Mouse (Mus musculus): ENCODE data around the gene Gm5965.
"Not testable (repeated sequence)": the region's sequence is repeated elsewhere in the genome, so short reads cannot be mapped to it uniquely, and the experiment has no call there.

Gm5965 gene

DNA sequence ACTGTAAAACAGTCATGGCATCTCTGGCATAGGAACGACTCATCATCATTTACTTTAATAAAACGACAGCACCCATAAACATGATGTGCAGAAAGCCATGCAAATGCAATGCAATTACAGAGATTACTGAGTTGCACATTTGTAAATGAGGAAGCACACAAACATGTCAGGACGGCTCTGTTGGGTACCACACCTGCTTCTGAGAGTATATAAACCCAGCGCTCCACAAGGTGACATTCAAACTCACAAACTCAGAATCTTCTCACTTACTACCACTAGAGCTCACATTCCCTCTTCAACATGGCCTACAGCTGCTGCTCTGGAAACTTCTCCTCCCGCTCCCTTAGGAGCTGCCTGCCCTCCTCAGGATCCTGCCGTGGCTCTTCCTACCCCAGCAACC lies at the start of gene Gm5965:
Gene Gm5965 (plus strand): TSS at position 301 of the 400 bp plus-strand sequence.
- DNase-seq (ENCODE audit: low spot score in 2 of 2), result no peak

DNA sequence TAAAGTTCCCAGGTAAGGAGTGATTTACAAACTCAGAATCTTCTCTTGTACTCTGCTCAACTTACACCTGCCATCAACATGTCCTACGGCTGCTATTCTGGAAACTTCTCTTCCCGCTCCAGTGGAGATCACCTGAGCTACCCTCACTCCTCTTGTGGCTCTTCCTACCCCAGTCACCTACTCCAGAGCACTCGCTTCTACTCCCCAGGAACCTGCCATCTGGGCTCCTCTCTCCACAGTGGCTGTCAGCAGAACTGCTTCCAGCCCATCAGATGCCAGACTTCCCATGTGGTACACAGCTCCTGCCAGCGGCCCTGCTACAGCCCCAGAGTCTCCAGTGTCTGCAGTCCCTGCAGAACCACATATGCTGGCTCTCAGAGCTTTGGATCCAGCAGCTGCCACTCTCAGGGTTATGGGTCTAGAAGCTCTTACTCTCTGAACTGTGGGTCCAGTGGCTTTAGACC lies 48.9 kb upstream of the Gm5965 start, which contains the start of gene Krtap13-1:
Gene Krtap13-1 (plus strand): TSS at position 51 of the 464 bp plus-strand sequence.
- no peak for DNase-seq (ENCODE audit: low spot score in 2 of 2)

DNA sequence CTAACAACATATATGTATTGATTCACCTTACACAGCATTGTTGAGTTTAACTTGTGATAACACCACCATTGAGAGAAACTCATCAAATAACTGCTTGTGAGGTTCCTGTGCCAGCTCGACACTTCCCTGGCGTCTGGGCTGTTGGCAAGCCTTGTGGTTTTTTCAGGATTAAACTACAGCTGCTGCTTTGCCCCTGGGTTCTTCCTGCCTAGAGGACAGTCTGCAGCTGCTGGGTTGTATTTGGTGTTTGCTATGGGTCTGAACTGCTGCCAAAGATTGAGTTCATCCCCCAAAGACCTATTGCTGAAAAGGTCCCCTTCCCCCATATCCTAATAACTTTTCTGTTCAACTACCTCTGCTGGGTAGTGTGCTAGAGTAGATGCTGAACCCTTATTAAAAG lies 42.3 kb upstream of the Gm5965 start:
- DNase-seq (ENCODE audit: low spot score in 2 of 2), result no peak

DNA sequence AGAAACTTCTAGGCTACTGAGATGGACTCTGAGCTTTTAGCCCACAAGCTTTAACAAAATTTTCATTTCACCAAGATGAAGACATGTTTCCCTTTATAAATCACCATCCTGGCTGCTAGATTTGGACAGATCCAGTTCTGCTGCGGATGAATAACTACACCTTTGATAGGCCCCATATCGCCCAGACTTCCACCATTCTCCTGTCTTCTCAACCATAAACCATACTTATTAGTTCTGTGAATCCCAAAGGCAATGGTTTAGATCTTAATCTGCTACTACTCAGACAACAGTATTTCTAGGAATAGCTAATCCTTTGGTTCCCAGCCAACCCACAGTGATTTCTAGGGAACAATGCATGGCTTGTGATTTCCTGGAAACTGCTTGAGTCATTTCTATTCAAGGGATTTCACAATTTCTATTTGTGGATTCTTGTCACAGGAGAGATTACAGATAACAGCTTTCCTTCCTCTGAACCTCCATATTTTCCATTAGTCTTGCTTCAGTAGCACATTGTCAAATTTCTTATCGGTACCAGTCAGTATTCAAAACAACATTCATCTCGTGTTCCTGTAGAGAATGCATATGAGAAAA lies 32.9 kb upstream of the Gm5965 start:
- no peak for DNase-seq (ENCODE audit: low spot score in 2 of 2)

DNA sequence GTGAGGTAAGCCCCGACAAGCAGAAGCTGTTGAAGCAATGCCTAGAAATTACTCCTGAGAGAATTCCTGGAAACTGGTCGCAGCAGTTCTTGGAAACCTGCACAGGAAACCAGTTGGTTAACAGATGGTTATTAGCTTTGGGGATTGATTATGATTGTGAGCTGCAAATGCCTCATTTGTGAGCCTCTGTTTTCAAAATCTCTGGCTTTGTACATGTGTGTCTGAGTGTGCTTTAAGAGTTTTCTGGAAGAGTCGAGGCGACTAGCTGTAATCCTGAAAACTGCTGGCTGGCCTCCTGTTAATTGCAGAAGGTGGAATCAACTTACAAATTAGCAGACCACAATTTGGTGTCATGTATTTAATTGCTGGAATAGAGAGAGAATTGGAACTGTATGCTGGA lies 29.8 kb upstream of the Gm5965 start:
- no peak for DNase-seq (ENCODE audit: low spot score in 2 of 2)

DNA sequence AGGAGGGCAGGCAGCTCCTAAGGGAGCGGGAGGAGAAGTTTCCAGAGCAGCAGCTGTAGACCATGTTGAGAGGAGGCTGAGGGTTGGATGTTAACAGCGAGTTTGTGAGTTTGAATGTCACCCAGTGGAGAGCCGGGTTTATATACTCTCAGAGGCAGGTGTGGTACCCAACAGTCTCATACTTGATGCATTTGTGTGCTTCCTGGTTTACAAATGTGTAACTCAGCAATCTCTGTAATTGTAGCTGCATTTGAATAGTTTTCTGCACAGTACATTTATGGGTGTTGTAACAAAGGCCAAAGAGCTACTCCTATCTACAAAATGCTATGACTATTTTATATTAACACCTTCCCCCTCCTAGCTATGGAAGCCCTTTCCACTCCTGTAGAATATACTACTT lies 26.2 kb upstream of the Gm5965 start, which contains the start of gene Krtap13:
Gene Krtap13 (minus strand): TSS at position 101 of the 400 bp plus-strand sequence.
- not testable (repeated sequence) for DNase-seq (ENCODE audit: low spot score in 2 of 2)

DNA sequence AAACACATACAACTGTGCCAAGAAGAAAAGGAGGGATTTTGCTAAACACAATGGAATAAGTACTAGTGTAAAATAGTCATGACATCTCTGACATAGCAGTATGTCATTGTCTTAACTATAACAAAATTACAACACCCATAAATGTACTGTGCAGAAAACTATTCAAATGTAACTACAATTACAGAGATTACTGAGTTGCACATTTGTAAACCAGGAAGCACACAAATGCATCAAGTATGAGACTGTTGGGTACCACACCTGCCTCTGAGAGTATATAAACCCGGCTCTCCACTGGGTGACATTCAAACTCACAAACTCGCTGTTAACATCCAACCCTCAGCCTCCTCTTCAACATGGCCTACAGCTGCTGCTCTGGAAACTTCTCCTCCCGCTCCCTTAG lies 19.1 kb upstream of the Gm5965 start, which contains the start of gene 2310034C09Rik:
Gene 2310034C09Rik (plus strand): TSS at position 301 of the 400 bp plus-strand sequence.
- not testable (repeated sequence) for DNase-seq (ENCODE audit: low spot score in 2 of 2)

DNA sequence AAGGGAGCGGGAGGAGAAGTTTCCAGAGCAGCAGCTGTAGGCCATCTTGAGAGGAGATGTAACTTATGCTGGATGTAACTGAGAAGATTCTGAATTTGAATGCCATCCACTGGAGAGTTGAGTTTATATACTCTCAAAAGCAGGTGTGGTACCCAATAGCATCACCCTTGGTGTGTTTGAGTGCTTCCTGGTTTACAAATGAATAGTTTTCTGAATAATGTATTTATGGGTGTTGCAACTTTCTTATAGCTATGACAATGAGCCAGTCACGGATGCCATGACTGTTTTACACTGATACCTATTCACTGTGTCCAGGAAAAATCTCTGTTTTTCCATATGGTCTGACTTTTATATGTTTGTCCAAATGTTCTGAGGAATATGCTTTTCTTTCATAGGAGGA lies 3.6 kb upstream of the Gm5965 start, which contains the start of gene 2310057N15Rik:
Gene 2310057N15Rik (minus strand): TSS at position 101 of the 400 bp plus-strand sequence.
- no peak for DNase-seq (ENCODE audit: low spot score in 2 of 2)

DNA sequence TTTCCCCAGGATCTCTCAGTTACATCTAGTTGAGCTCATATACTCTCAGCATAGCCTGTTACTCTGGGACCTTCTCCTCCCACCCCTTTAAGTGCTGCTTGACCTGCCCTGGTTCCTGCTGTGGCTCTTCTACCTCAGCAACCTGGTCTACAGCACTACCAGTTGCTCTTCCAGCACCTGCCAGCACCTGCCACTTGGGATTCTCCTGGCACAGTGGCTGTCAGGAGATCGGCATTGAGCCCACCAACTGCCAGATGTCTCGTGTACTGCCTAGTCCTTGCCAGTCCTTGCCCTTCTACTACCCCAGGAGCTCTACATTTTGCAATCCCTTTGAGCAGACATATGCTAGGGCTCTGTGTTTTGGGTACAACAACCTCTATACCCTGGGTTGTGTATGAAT lies 9.1 kb downstream of the Gm5965 start:
- no peak for DNase-seq (ENCODE audit: low spot score in 2 of 2)

DNA sequence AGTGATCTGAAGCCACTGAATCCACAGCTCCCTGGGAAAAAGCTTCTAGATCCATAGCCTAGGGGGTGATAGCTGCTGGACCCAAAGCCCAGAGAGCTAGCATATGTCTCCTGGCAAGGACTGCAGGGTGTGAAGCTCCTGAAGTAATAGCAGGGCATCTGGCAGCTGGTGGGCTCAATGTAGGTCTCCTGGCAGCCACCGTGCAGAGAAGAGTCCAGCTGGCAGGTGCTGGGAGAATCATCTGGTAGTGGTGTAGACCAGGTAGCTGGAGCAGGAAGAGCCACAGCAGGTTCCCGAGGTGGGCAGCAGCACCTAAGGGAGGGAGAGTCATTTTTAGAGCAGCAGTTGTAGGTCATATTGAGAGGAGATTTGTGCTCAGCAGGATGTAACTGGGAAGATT lies 34.1 kb downstream of the Gm5965 start, which contains the start of gene Gm20741:
Gene Gm20741 (minus strand): TSS at position 394 of the 400 bp plus-strand sequence.
- no peak for DNase-seq (ENCODE audit: low spot score in 2 of 2)

DNA sequence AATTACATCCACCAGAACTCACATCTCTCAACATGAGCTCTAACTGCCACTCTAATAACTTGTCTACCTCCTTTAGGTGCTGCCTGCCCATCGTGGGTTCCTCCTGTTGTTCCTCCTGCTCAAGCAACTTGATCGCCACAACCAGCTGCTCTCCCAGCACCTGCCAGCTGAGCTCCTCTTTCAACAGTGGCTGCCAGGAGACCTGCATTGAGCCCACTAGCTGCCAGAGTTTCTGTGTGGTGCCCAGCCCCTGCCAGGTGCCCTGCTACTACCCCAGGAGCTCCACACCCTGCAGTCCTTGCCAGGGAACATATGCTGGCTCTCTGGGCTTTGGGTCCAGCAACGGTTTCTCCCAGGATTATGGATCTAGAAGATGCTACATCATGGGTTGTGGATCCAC lies 42.4 kb downstream of the Gm5965 start, which contains the start of gene Krtap15:
Gene Krtap15 (plus strand): TSS at position 150 of the 400 bp plus-strand sequence.
- no peak for DNase-seq (ENCODE audit: low spot score in 2 of 2)

DNA sequence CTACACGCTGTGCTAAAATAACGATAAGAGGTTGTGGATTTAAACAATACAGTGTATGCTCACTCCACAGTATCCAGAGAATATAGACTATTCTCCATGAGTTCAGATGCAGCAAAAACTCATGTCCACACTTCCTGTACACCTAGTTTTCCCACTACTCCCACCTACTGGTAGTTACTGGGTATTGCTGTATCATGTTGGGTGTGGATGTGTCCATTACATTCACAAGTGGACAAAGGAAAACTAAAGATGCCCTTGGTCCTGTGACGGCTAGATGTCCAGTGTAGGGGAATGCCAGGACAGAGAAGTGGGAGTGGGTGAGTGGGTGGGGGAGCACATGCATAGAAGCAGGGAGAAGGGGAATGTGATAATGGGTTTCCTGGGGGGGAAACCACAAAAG lies 46.0 kb downstream of the Gm5965 start:
- no peak for DNase-seq (ENCODE audit: low spot score in 2 of 2)

DNA sequence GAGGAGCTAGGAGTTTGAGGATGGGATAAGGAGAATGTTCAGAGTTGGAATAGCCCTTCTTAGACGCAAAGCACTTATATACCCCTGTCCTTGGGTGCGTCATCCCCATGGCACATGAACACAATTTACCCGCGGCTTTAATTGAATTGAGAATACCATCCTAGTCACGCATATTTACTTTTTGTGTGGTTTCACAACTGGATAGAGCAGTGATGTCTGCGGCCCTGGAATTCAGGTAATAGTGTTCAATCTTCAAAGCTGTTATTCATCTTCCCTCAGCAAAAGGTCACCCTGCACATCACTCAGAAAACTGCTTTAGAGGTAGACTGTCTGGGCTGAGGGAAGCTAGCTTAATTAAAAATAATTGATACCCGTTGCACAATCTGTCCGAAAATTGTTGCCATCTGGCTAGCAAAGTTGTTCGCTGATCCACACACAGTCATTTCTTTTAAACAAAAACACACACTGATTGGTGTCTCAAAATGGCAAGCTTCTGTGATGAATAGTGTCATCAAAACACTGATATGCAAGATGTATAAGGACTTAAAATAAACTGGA lies 48.5 kb downstream of the Gm5965 start, which contains the start of gene Krtap14:
Gene Krtap14 (minus strand): TSS at position 51 of the 558 bp plus-strand sequence.
- DNase-seq (ENCODE audit: low spot score in 2 of 2), result no peak

DNA sequence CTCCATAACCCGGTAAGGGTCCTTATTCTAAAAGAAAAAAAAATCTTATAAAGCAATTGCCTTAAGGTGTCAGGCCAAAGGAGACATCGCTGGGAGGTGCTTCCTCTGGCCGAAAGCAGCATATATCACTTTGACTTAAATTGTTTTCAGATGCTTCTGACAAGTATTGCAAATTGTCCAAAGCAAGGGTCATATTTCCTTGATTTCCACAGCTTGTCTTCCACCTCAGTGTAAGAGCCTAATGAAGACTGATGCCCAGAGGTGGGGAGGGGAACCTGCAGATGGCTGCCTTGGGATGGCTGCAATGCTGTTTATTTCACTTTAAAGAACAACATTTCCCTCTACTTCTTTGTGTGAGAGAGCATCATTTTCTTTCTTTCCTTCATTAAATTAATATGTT lies 49.3 kb downstream of the Gm5965 start:
- DNase-seq (ENCODE audit: low spot score in 2 of 2), result no peak
